Mouse (Mus musculus): ENCODE results near the gene Gm15517.
"Not testable (repeated sequence)": the region's sequence is repeated elsewhere in the genome, so short reads cannot be mapped to it uniquely, and the experiment has no call there.

Gm15517 gene

DNA sequence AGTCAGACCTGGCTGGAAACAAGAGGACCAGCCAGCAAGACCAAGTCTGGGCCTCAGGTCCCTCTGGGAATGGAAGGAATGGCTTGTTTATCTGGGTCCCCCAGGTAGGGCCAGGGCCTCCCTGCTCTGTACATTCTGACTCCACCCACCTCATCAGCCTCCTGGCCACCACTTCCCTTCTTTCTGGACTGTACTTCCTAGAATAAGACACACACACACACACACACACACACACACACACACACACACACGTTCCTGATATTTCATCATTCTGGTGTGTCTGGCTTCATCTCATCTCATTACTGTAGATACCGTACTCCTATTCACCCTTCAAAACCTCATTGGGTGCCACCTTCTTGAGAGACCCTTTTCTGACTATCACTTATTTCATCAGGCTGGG lies 8.2 kb downstream of the Gm15517 start:
- DNase-seq (ENCODE audit: extremely low spot score, low spot score): no peak

DNA sequence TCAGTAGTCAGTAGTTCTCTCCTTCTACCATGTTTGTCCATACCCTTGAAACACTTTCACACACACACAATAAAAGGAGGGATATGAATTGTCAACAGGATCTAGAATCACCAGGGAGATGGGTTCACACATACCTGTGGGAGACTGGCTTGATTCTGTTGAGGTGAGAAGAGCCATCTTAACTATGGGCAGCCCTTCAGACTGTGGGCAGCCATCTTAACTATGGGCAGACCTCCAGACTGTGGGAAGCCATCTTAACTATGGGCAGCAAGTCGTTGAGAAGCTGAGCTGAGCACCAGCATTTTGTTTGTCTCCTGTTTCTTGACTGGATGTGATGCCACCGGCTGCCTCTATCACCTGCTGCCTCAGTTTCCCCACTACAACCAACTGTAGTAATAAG lies 10.1 kb downstream of the Gm15517 start:
- no peak for DNase-seq (ENCODE audit: extremely low spot score, low spot score)

DNA sequence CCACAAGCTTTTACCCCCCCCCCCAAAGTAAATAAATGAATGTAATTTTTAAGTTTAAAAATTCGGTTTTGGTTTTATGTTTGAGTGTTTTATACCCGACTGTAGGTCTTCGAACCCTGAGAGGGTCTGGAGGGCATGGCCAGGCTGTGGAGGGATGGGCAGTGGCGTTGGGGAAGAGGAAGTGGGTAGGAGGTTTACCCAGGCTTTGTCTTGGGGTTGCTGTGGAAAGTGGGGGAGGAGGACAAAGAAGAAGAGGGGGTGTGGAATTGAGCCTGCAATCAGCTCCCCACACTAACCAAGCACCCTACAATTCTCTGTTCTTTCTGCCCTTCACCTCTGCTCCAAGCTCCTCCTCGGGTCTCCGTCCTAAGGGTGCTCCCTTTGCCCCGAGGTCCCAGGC lies 11.3 kb downstream of the Gm15517 start:
- DNase-seq (ENCODE audit: extremely low spot score, low spot score): no peak

DNA sequence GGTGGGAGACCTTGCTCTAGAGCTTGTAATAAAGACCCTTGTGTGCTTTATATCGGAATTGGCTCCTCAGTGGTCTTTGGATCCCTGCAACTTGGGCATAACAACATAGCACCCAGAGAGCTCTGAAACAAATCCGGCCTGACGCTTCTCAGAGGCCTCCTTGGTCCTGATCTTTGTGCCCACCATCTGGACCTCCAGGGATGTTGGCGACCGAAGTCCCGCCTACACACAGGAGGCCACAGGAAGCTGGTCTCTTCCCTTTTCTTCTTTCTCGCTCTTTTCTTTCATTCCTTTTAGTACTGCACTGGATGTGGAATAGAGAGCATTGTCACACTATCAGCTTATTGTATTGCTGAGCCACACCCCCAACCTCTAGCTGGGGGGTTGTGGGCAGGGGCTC lies 12.2 kb downstream of the Gm15517 start:
- DNase-seq (ENCODE audit: extremely low spot score, low spot score): no peak

DNA sequence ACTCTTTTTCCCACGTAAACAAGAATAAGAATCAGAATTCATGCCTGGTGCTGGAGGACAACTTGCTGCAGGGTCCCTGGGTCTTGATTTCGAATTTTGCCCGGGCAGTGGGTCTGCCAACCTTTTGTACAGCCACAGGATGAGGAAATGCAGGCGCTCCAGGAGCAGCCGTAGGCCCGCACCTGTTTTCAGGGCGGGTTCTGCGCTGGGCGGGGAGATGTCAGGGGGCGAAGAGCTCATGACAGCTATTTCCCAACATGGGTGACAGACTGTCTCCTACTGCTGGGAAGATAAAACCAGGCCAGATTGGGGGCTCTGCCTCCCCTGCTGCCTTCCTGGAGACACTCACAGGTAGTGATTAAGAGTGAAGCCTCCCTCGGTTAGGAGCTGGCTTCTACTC lies 12.8 kb downstream of the Gm15517 start:
- DNase-seq (ENCODE audit: extremely low spot score, low spot score): no peak

DNA sequence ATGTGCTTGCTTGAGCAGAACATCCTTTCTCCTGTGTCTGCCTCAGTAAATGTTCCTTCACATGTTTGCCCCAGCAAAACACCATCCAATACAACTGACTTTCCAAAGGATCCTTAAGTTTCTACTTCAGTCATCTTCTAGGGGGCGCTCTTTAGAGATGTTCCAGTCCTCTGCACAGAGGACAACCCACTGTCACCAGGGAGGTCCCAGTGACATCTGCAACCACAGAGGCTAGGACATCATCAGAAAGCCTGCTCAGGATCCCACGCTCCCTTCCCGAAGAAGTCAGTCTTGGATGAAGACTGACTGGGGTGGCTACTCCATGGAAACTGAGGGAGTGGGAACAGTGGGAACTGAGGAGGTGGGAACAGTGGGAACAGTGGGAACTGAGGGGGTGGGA lies 14.3 kb downstream of the Gm15517 start:
- no peak for DNase-seq (ENCODE audit: extremely low spot score, low spot score)

DNA sequence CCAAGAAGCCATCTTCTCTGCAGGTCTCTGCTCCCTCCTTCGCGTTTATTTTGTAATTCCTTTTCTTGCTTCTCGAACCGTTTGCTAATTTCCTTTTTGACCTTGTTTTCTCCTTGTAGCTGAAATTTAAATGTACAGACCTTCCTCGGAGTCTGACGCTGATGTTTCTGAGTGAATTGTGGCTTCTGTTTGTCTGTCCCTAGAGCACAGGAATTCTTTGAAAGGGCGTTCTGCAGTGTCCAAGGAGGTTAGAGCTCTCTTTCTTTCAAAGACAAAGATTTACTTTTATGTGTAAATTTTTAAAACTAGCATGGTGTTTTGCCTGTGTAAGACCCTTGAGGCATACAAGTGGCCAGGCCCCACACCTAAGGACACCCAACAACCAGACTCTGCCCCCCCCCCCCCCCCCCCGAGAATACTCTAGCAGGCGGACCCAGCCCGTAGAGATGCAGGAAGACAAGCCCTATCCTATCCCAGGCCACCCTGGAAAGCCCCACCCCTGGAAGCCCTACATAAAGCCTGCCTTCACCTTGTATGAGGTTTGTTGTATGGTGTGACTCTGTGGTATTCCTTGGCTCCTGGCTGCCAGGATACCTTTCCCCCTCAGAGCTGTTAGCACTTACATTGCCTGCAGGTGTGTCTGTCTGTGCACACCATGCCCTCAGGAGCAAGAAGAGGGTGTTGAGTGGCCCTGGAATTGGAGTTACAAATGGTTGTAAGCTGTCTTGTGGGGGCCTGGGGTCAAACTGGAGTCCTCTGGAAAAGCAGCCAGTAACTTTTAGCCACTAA lies 15.4 kb downstream of the Gm15517 start:
- no peak for DNase-seq (ENCODE audit: extremely low spot score, low spot score)

DNA sequence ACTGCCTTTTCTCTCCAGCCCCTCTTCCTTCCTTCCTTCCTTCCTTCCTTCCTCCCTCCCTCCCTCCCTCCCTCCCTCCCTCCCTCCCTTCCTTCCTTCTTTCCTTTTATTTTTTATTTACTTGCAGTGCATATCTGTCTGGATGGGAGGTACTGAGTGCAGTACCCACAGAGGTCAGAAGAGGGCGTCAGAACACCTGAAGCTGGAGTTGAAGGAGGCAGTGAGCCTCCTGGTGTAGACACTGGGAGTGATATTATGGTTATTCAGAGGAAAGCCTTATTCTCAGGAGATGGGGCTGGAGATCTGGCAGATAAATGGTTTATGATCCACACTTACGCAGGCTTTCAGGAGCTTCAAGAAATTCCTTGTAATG lies 16.0 kb downstream of the Gm15517 start:
- peak; percentile 37 for DNase-seq (ENCODE audit: extremely low spot score, low spot score)

DNA sequence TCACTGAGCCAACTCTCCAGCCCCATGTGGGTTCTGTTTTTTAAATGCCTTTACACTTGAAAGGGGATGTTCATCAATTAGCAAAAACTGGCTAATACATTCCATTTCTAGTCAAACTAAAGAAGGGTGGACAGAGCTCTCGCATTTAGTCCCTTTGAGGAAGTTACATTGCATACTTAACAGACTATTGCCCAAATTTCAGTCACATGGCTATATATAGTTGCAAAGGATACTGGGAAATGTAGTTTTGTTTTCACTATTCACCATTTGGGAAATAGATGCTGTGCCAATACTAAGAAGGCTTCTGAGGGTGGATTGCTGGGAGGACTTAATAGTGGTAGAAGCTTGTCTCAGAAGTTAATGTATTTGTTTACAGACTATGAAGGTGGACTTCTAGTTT lies 19.7 kb downstream of the Gm15517 start:
- no peak for DNase-seq (ENCODE audit: extremely low spot score, low spot score)

DNA sequence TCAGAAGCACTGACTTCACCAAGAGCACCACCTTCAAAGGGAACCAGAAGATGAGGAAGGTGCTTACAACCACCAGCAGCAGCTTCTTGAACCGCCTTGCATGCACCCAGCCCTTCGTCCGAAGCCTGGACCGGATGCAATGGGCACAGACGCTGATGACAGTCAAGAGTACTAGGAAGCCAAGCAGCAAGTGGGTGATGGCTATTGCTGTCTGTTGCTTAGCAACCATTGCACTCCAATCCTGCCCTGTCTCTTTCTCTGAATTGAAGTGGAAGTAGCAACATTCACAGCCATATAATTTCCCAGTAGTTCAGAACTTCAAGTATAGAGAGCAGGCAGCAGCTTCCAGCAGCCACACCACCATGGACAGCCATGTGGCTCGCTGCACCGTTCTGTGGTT lies 20.3 kb downstream of the Gm15517 start:
- no peak for DNase-seq (ENCODE audit: extremely low spot score, low spot score)

DNA sequence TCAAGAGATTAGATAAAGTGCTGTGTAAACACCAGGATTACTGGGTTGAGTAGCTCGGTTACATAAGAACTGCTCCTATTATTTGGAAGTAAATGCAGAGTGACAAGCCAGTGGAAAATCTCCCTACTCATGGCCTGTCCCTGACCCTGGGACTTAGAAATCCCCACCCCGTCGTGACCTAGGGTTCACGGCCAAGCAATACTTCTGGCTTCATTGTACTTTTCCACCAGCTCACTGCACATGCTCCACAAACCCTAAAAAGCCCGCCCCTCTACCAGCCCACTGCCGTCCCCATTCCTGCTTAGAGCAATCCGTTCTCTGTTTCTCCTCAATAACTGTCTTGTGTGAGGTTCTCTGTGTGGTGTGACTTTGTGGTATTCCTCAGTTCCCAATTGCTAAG lies 26.5 kb downstream of the Gm15517 start:
- DNase-seq (ENCODE audit: extremely low spot score, low spot score): no peak

DNA sequence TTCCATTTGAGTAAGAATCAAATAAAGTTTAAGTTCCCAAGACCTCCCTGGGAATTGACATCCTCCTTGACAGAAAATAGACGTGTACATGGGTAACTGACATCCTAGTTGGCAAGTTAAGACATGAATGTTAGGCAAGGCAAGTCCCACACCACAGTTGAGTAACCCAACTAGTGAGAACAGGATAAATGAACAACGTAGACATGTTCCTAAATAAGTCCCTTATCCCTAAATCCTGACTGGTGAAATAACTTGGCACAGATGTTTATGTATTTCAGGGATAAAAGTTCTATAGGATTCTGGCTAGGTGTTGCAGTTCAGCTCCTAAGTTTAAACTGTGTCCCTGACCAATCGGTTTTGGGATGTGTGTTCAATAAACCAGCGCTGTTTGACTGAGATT lies 29.7 kb downstream of the Gm15517 start:
- DNase-seq (ENCODE audit: extremely low spot score, low spot score): no peak

DNA sequence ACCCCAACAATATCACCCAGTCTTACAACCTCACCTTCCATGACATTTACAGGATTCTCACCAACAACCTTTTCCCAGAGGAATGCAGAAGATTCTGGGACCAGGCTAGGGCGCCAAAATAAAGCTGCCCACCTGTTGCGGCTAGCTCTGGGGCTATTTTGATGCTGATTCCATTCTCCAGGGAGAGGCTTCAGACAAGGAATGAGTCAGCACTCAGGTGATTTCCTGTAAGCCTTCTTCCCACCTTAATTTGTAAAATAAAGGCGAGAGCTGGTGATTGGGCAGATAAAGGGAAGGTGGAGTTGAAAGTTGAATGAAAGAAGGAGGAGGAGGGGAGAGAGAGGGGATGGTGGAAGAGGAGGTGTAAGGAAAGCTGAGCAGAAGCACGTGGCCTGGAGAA lies 30.2 kb downstream of the Gm15517 start:
- DNase-seq (ENCODE audit: extremely low spot score, low spot score): no peak

DNA sequence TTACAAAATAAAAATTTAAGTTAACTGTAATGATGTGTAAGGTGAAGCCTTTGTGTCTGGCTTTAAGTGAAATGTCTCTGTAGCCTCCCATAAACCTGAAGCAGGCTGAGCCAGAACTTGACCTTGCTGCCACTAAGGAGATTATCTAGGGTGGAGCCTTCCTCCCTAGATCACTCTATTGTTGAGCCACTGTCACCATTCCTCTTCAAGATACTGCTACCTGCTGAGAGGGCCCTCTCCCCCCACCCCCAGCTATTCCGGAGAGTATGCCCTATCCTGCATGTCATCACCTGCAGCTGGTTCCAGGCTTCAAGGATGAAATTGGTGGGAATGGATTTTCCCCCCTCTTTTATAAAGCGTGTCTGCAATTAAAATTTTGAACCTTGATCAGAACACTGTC lies 36.3 kb downstream of the Gm15517 start:
- not testable (repeated sequence) for DNase-seq (ENCODE audit: extremely low spot score, low spot score)

DNA sequence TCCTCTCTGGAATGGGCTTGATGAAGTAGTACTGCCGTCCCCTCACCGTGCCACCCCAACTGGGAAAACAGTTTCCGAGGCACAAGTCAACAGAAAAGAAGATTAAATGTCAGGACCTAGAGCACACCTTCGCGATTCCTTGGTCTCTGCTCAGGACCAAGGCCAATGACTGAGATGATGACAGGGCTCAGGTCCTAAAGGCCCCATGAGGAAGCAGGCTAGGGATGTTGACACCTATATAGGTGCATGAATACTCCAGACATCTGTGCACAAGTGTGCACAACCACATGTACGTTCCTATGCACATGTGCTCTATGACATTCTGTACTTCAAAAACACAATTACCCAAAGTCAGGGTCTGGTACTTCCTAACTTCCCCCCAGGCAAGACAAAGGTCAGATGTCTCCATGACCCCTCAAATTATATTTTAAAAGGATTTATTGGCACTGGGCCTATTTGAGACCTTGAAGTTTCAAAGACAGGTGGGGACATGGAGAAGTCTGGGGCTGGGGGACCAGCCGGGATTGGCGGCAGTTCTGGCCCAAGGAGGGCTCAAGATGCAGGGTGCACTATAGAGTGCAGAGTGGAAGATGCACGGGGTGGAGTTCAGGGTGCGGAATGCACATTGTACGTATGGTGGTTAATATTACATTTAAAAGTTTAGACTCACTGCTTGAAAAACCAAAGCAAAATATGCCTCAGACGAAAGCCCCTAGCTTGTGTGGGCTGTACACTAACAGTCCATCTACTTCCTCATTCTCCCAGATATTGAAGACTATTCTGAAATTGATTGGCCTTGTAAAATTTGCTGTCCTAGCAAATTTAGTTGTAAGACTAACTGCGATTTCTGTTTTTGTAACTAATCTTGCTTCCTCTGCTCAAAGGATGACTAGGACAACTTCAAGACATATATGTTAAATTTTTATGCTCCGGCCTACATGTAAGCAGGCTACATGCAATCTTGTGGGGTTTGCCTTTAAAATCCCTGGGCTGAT lies 42.4 kb downstream of the Gm15517 start:
- no peak for DNase-seq (ENCODE audit: extremely low spot score, low spot score)

DNA sequence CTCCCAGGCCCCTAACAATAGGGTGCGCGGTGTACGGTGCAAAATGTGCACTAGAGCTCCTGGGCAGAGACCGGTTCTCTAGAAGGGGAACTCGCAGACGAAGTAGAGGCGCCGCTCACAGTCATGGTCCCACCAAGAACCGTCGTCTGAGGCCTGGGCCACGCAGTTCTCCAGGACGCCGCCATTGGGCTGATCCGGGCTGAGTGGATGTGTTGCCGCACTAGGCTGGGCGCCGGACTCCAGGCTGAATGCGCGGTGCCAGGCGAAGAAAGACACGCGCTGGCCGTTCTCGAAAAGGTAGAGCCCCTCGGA lies 43.2 kb downstream of the Gm15517 start:
- no peak for DNase-seq (ENCODE audit: extremely low spot score, low spot score)

DNA sequence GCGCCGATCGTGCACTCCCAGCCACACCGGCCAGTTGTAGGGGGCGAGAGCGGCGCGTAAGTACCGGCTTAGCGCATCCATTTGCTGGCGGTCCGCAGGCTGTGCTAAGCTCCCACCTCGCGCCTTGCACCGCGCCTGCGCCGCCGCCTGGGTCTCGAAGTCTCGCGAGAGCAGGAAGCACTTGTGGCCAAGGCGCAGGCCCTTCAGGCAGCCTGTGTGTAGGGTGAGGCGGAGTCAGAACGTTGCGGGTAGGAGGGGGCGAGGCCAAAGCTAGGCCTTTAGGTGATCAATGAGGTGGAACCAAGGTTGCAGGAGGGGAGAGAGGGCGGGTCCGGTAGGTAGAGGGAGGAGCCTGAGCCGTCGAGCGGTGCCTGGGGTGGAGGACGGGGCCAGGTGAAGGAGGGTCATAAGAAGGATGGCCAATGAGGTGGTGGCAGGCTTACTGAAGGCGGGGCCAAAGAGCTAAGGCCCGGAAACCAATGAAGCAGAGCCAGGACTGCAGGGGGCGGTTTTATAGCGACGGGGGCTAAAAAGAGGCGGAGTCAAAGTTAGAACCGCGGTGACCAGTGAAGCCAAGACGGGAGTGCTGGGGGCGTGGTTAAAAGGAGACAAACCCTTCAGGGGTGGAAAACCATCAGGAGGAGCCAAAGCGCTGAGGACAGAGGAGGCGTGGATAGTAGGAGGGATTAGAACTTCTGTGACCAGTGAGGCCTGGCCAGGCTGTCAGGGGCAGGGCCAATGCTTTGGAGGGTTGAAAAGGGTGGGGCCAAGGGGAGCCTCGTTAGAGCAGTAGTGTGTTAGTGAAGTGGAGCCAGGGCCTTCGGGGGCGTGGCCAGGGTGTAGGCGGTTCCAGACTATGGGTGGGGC lies 43.8 kb downstream of the Gm15517 start:
- peak; percentile 98 for DNase-seq (ENCODE audit: extremely low spot score, low spot score)

DNA sequence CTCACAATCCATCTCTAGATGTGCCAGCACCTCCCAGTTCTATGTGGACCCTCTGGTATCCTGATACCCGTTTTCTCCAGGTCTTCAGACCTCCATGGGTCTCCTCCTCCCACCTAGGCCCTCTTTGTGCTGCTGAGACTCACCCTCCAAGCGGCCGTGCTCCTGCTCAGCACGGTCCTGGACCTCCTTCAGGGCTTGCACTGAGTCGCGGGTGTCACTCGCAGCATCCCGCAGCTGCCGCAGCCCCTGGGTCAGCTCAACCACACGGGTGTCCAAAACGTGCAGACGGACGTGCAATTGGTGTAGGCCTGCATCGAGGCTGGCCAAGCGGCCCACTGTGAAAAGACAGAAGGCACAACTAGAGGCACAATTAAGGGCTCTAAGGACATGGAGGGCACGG lies 44.4 kb downstream of the Gm15517 start:
- no peak for DNase-seq (ENCODE audit: extremely low spot score, low spot score)

DNA sequence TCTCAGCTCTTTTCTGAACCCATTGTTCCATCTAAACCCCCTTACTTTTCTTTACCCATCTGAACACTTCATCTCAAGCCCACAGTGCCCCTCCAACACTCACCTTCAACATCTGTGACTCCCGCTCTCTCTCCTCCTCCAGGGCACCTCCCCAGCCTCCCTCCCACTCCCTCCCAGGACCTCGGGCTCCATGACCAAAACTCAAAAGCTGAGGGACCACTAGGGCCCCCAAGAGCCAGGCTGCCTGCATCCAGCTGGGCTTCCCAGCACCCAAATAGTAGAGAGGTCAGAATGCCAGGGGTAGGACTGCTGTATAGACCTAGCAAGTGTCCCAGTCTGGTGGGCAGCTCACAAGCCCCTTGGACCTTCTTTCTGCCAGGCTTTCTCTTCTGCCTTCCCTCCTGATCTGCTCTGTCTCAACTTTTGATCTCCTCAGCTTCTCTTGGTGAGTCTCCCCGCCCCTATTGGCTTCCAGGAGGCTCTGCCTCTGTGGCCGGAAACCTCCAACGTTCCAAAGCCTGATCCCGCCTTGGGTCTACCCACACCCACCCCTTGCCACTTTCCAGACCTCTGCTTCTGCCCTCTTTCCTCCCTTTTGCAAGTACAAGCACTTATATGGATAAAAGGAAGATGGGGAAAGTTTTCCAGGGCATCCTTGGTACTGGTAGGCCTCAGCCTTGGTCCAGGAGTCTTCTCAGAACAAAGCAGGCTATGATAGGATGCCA lies 45.4 kb downstream of the Gm15517 start, which contains the start of gene Clec11a:
TSS of gene Clec11a (minus strand) at position 387 of the 725 bp plus-strand sequence.
- DNase-seq (ENCODE audit: extremely low spot score, low spot score): no peak

DNA sequence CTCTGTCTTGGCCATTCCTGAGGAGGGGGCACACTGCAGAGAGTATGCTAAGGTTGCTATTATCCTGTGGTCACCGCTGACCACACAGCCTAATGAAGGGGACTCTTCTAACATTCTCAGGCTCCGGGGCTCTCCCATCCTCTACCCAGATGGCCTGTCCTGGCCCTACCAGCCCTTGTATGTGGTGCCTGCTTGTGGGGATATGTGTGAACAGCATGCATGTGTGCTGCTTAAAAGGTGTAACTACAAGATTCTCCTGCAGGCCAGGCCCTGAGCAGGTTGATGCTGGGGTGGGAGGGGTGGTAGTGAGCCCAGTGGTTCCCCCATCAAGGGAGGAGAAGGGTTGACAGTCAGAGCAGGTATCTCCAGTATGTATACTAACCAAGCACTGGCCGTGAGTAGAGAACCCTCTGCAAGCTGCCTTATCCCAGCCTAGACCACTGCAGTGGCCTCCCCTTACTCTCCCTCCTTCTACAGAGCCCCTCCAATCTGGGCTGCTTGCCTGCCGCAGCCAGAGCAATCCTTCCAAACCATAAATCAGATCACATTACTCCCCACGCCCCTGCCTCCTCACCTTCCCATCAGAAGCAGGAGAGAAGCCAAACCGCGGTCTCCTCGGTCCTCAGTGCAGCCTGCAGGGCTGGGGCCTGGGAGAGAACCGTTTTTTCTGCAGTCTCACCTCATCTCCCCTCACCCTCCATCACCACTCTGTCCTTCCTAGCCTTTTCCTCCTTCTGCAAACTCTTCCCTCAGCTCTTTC lies 46.2 kb downstream of the Gm15517 start:
- DNase-seq (ENCODE audit: extremely low spot score, low spot score): peak; percentile 16

All from neural tube, embryonic 10.5 days (tissue).